Mouse (Mus musculus) CH12.LX (cell line): ENCODE data around the gene Prr29. TPM values are rescaled to one million over a fixed set of nuclear protein-coding genes. Genes with fewer than 3 reads are reported as not detected.

ENCODE experiments used
- DNase-seq: peaks from one replicate; pipeline ENCODE4 v3.0.0-alpha.2; 2013; ENCODE audit errors: extremely low read depth
- H3K27ac ChIP-seq: 2 replicates; pipeline ENCODE4 v1.5.1; 2012; ENCODE audit warnings: low read depth, mild to moderate bottlenecking, control low read depth, moderate library complexity; ENCODE audit not compliant: insufficient read depth
- H3K27me3 ChIP-seq: replicated peaks from 2 replicates; pipeline ENCODE3; 2012; ENCODE audit warnings: inconsistent platforms
- H3K36me3 ChIP-seq, 2 experiments: replicated peaks in 1 of 2; 2 replicates each; pipeline versions ENCODE3 to v1.6.1; 2012; ENCODE audit warnings: inconsistent platforms in 1 of 2, low read length in 1 of 2, mild to moderate bottlenecking in 1 of 2, mixed read lengths in 1 of 2, moderate library complexity in 1 of 2; ENCODE audit not compliant: control insufficient read depth in 1 of 2, insufficient read depth in 1 of 2
- H3K4me1 ChIP-seq, 2 experiments: 2 replicates each; pipeline ENCODE4 v1.6.1; 2012; ENCODE audit warnings: inconsistent platforms in 1 of 2, moderate library complexity in 1 of 2; ENCODE audit not compliant: insufficient read depth in 2 of 2, control insufficient read depth in 1 of 2
- H3K4me2 ChIP-seq: 2 replicates; pipeline ENCODE4 v1.6.1; 2012; ENCODE audit warnings: low read depth, mild to moderate bottlenecking, control low read depth; ENCODE audit not compliant: poor library complexity, insufficient read depth, severe bottlenecking
- H3K4me3 ChIP-seq, 3 experiments: fragments of 150-350 bp in 1 of 3; sonication (generic) in 1 of 3; replicated peaks in 1 of 3; 2 replicates each; pipeline versions ENCODE3 to v1.5.1; 2011 to 2012; ENCODE audit warnings: low read depth in 2 of 3, low read length in 2 of 3, mild to moderate bottlenecking in 2 of 3, moderate library complexity in 2 of 3, control low read depth in 1 of 3, improper control_type of control experiment in 1 of 3, inconsistent platforms in 1 of 3, mixed read lengths in 1 of 3; ENCODE audit not compliant: poor library complexity in 1 of 3
- H3K79me2 ChIP-seq: replicated peaks from 2 replicates; pipeline ENCODE4 v1.6.1; 2012; ENCODE audit warnings: mild to moderate bottlenecking, moderate library complexity; ENCODE audit not compliant: control insufficient read depth, poor library complexity, insufficient read depth, severe bottlenecking; ENCODE audit errors: extremely low read depth
- H3K9ac ChIP-seq: 2 replicates; pipeline ENCODE4 v1.6.1; 2012; ENCODE audit warnings: low read depth, mild to moderate bottlenecking, control low read depth, moderate library complexity; ENCODE audit not compliant: insufficient read depth
- H3K9me3 ChIP-seq: replicated peaks from 2 replicates; pipeline ENCODE3; 2012; ENCODE audit warnings: low read length, inconsistent platforms, mixed read lengths
- BHLHE40 ChIP-seq: IDR thresholded peaks from 2 replicates; pipeline ENCODE4 v1.6.1; 2011; ENCODE audit warnings: mild to moderate bottlenecking, low read depth, low read length, improper control_type of control experiment
- CHD1 ChIP-seq: IDR thresholded peaks from 2 replicates; pipeline ENCODE4 v1.6.1; 2012; ENCODE audit warnings: low read depth, low read length, improper control_type of control experiment, inconsistent platforms
- CHD2 ChIP-seq: IDR thresholded peaks from 2 replicates; pipeline ENCODE4 v1.6.1; 2011; ENCODE audit warnings: low read length, improper control_type of control experiment
- CTCF ChIP-seq, 2 experiments: IDR thresholded peaks in 1 of 2; conservative IDR thresholded peaks in 1 of 2; 2 replicates each; pipeline ENCODE4 v1.5.1; 2011 to 2012; ENCODE audit warnings: low read depth in 2 of 2, low read length in 2 of 2, improper control_type of control experiment in 1 of 2, inconsistent platforms in 1 of 2, mild to moderate bottlenecking in 1 of 2, moderate library complexity in 1 of 2
- ELF1 ChIP-seq: IDR thresholded peaks from 2 replicates; pipeline ENCODE4 v1.6.1; 2014; ENCODE audit warnings: low read depth, mild to moderate bottlenecking, inconsistent platforms, low read length, improper control_type of control experiment
- EP300 ChIP-seq: IDR thresholded peaks from 2 replicates; pipeline ENCODE4 v1.6.1; 2011; ENCODE audit warnings: low read length, improper control_type of control experiment
- GABPA ChIP-seq: IDR thresholded peaks from 2 replicates; pipeline ENCODE4 v1.6.1; 2012; ENCODE audit warnings: low read depth, low read length, improper control_type of control experiment, inconsistent platforms; ENCODE audit not compliant: insufficient replicate concordance
- IRF4 ChIP-seq: IDR thresholded peaks from 2 replicates; pipeline ENCODE4 v1.6.1; 2014; ENCODE audit warnings: low read depth, mild to moderate bottlenecking, inconsistent platforms, low read length, improper control_type of control experiment
- JUN ChIP-seq: IDR thresholded peaks from 2 replicates; pipeline ENCODE4 v1.6.1; 2011; ENCODE audit warnings: low read depth, mild to moderate bottlenecking, low read length, improper control_type of control experiment, moderate library complexity; ENCODE audit not compliant: insufficient read depth
- KAT2A ChIP-seq: IDR thresholded peaks from 2 replicates; pipeline ENCODE4 v1.6.1; 2012; ENCODE audit warnings: low read length, improper control_type of control experiment, inconsistent platforms; ENCODE audit not compliant: insufficient replicate concordance
- MAFK ChIP-seq: IDR thresholded peaks from 2 replicates; pipeline ENCODE4 v1.6.1; 2011; ENCODE audit warnings: low read length, improper control_type of control experiment; ENCODE audit not compliant: insufficient replicate concordance
- MAX ChIP-seq: IDR thresholded peaks from 2 replicates; pipeline ENCODE4 v1.6.1; 2011; ENCODE audit warnings: low read length, improper control_type of control experiment
- MXI1 ChIP-seq: IDR thresholded peaks from 2 replicates; pipeline ENCODE4 v1.6.1; 2011; ENCODE audit warnings: mild to moderate bottlenecking, low read depth, low read length, improper control_type of control experiment
- MYC ChIP-seq: IDR thresholded peaks from 2 replicates; pipeline ENCODE4 v1.6.1; 2011; ENCODE audit warnings: low read depth, mild to moderate bottlenecking, improper control_type of control experiment, low read length
- NELFE ChIP-seq: IDR thresholded peaks from 2 replicates; pipeline ENCODE4 v1.6.1; 2011; ENCODE audit warnings: low read depth, low read length, improper control_type of control experiment
- PAX5 ChIP-seq: IDR thresholded peaks from 2 replicates; pipeline ENCODE4 v1.6.1; 2012; ENCODE audit warnings: low read length, inconsistent platforms, mixed read lengths
- POLR2A ChIP-seq: IDR thresholded peaks from 2 replicates; pipeline ENCODE4 v1.6.1; 2011; ENCODE audit warnings: low read depth, mild to moderate bottlenecking, improper control_type of control experiment, low read length
- POLR2AphosphoS2 ChIP-seq: IDR thresholded peaks from 2 replicates; pipeline ENCODE4 v1.6.1; 2011; ENCODE audit warnings: low read depth, low read length, improper control_type of control experiment
- RAD21 ChIP-seq: IDR thresholded peaks from 2 replicates; pipeline ENCODE4 v1.6.1; 2011; ENCODE audit warnings: low read depth, mild to moderate bottlenecking, low read length, improper control_type of control experiment, moderate library complexity
- RCOR1 ChIP-seq: conservative IDR thresholded peaks from 2 replicates; pipeline ENCODE4 v1.6.1; 2012; ENCODE audit warnings: low read depth, mild to moderate bottlenecking, inconsistent platforms, low read length, improper control_type of control experiment
- SMC3 ChIP-seq: IDR thresholded peaks from 2 replicates; pipeline ENCODE4 v1.6.1; 2011; ENCODE audit warnings: low read depth, low read length, improper control_type of control experiment
- TBP ChIP-seq: conservative IDR thresholded peaks from 2 replicates; pipeline ENCODE4 v1.6.1; 2011; ENCODE audit warnings: low read depth, low read length, improper control_type of control experiment
- TCF12 ChIP-seq: IDR thresholded peaks from 2 replicates; pipeline ENCODE4 v1.6.1; 2014; ENCODE audit warnings: low read depth, mild to moderate bottlenecking, inconsistent platforms, low read length, improper control_type of control experiment
- UBTF ChIP-seq: IDR thresholded peaks from 2 replicates; pipeline ENCODE4 v1.6.1; 2012; ENCODE audit warnings: low read depth, mild to moderate bottlenecking, inconsistent platforms, low read length, improper control_type of control experiment, moderate library complexity
- USF2 ChIP-seq: conservative IDR thresholded peaks from 2 replicates; pipeline ENCODE4 v1.6.1; 2011; ENCODE audit warnings: low read depth, low read length, improper control_type of control experiment
- ZC3H11A ChIP-seq: IDR thresholded peaks from 2 replicates; pipeline ENCODE4 v1.6.1; 2012; ENCODE audit warnings: low read depth, mild to moderate bottlenecking, inconsistent platforms, low read length, improper control_type of control experiment
- ZKSCAN1 ChIP-seq: IDR thresholded peaks from 2 replicates; pipeline ENCODE4 v1.6.1; 2012; ENCODE audit warnings: low read depth, inconsistent platforms, low read length, improper control_type of control experiment, borderline replicate concordance
- ZMIZ1 ChIP-seq: IDR thresholded peaks from 2 replicates; pipeline ENCODE4 v1.6.1; 2012; ENCODE audit warnings: low read depth, mild to moderate bottlenecking, inconsistent platforms, low read length, improper control_type of control experiment
- ZNF384 ChIP-seq: IDR thresholded peaks from 2 replicates; pipeline ENCODE4 v1.6.1; 2012; ENCODE audit warnings: low read depth, low read length, improper control_type of control experiment, inconsistent platforms
- dilution Hi-C: fragments of 300-500 bp; cut with MboI; formaldehyde crosslinking; loops from 2 replicates; pipeline ENCODE4 v1.14.3; 2020; ENCODE audit warnings: low sequenced_read_pairs; ENCODE audit not compliant: extremely low pct_unique_long_range_greater_than_20kb, extremely low pct_ligation_motif_present
- in situ Hi-C: fragments of 300-500 bp; cut with MboI; formaldehyde crosslinking; loops from 3 replicates; pipeline ENCODE4 v1.14.3; 2019; ENCODE audit warnings: low sequenced_read_pairs, low pct_ligation_motif_present, low pct_unique_long_range_greater_than_20kb, mixed read lengths
- polyA plus RNA-seq: library from polyadenylated mRNA; unstranded; fragments of >175 nt; gene quantifications from 2 replicates; pipeline ENCODE4 v1.2.1, GENCODE M21; 2012; ENCODE audit warnings: low read depth; ENCODE audit not compliant: insufficient read length
- total RNA-seq, 2 experiments: library from RNA; depleted of rRNA; stranded (reverse); fragments of 300-350 nt in 1 of 2; fragments of >200 nt in 1 of 2; gene quantifications; 2 replicates each; pipeline ENCODE4 v1.2.3; 2012 to 2014

The Prr29 gene
- total and polyA plus RNA-seq, 3 experiments: 0.17 to 0.21 TPM; not detected in 1

DNA sequence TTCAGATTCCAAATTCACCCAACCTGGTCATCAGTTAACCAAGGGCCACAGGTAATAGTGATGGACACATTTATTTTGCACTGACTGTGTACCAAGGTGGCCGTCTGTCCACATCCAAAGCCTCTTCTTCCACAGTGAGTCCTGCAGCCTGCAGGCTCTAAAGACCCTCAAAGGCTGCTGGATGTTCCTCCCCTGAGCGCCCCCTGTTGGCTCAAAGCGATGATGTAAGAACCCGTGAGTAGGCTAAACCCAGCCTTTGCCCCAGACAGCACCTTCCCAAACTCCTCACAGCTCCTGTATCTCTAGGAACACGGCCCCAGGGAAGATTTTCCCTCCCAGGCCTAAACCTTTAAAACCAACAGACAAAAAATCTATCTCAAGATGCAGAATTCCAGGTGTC, 5.9 kb upstream of the Prr29 start:
- H3K79me2 ChIP-seq: no peaks in the 10 kb centered on the region
- H3K27ac ChIP-seq: no peak overlapping the region
- peaks cover 48% of the 10 kb centered on the region for H3K27me3 ChIP-seq
- no peak overlapping the region for H3K4me2 ChIP-seq
- no peaks in the 10 kb centered on the region for H3K36me3 ChIP-seq
- in situ Hi-C loops: no loop called here
- peaks cover 5% of the 10 kb centered on the region in 2 experiments; a peak in 3 of 4 replicates for H3K4me1 ChIP-seq
- no peak for TF ChIP-seq USF2
- peak; percentile 76 for TF ChIP-seq SMC3
- no peak for TF ChIP-seq TBP
- TF ChIP-seq CHD2: no peak
- no peak for TF ChIP-seq NELFE
- no peak for TF ChIP-seq PAX5
- no peak for TF ChIP-seq ZNF384
- no peak for TF ChIP-seq KAT2A
- TF ChIP-seq RCOR1: no peak
- TF ChIP-seq TCF12: no peak
- no peak for TF ChIP-seq ELF1
- TF ChIP-seq MXI1: no peak
- no peak for TF ChIP-seq ZKSCAN1
- TF ChIP-seq RAD21: peak; percentile 60
- no peak for TF ChIP-seq CHD1
- no peak for TF ChIP-seq POLR2AphosphoS2
- TF ChIP-seq ZC3H11A: no peak
- TF ChIP-seq POLR2A: no peak
- no peak for TF ChIP-seq ZMIZ1
- peak; percentile 48 to 83 for TF ChIP-seq CTCF (conservative IDR thresholded peaks at IDR 0.05 in 1 of 2, IDR thresholded peaks at IDR 0.05 in 1 of 2; ENCODE audit: low read depth in 2 of 2, low read length in 2 of 2)
- TF ChIP-seq MAFK: no peak
- TF ChIP-seq IRF4: 0 out of 2 replicates have a peak, but pooled peaks have one; percentile 35
- no peak for TF ChIP-seq UBTF
- TF ChIP-seq BHLHE40: 0 out of 2 replicates have a peak, but pooled peaks have one; percentile 32
- TF ChIP-seq JUN: no peak
- no peak for TF ChIP-seq MAX
- TF ChIP-seq GABPA: no peak
- TF ChIP-seq EP300: no peak
- TF ChIP-seq MYC: no peak
- DNase-seq: peak; percentile 65
- no peaks in the 10 kb centered on the region for H3K9me3 ChIP-seq
- dilution Hi-C loops: no loop called here
- no peak overlapping the region for H3K4me3 ChIP-seq
- H3K9ac ChIP-seq: no peak overlapping the region
